Mouse (Mus musculus) olfactory bulb, adult 2 months (tissue): Measurements from ENCODE around the gene Tmem30a.

Source experiments
- CTCF ChIP-seq: fragments of 200-500 bp; IDR thresholded peaks from 2 replicates; pipeline ENCODE4 v1.5.1; 2012; ENCODE audit warnings: low read depth, mild to moderate bottlenecking, low read length, moderate library complexity; ENCODE audit not compliant: insufficient read depth
- POLR2A ChIP-seq: fragments of 200-500 bp; IDR thresholded peaks from 2 replicates; pipeline ENCODE4 v1.6.1; 2012; ENCODE audit warnings: mild to moderate bottlenecking, low read depth, low read length, moderate library complexity; ENCODE audit not compliant: insufficient read depth

- TF ChIP-seq POLR2A (no peak), CTCF (no peak)
These were observed 48.3 kb downstream of the Tmem30a start for GRCm38 (mm10) chr9:79745036-79745435.
